Mouse (Mus musculus) heart, embryonic 11.5 days (tissue): ENCODE measurements around the gene Iqcf5. TPM values are rescaled to one million over a fixed set of nuclear protein-coding genes. Genes with fewer than 3 reads are reported as not detected.

ENCODE experiments used
- ATAC-seq: fragments of 200-750 bp; cut with Nextera tagmentation; replicated peaks from 2 replicates; pipeline ENCODE4 v1.8.0; 2017; ENCODE audit warnings: moderate library complexity; ENCODE audit not compliant: insufficient number of reproducible peaks, low FRiP score, low TSS enrichment
- H3K27ac ChIP-seq: fragments of 300-500 bp; sonication (generic); 2 replicates; pipeline ENCODE4 v1.5.1; 2014; ENCODE audit warnings: mild to moderate bottlenecking, low read depth, low read length
- H3K27me3 ChIP-seq: fragments of 300-500 bp; sonication (generic); 2 replicates; pipeline ENCODE4 v1.6.1; 2014; ENCODE audit warnings: mild to moderate bottlenecking, low read length, mixed read lengths; ENCODE audit not compliant: control insufficient read depth, insufficient read depth
- H3K36me3 ChIP-seq: fragments of 300-500 bp; sonication (generic); 2 replicates; pipeline ENCODE4 v1.6.1; 2014; ENCODE audit warnings: mild to moderate bottlenecking, low read length, moderate library complexity, mixed read lengths; ENCODE audit not compliant: control insufficient read depth, insufficient read depth
- H3K4me1 ChIP-seq: fragments of 300-500 bp; sonication (generic); 2 replicates; pipeline ENCODE4 v1.6.1; 2014; ENCODE audit warnings: low read length; ENCODE audit not compliant: control insufficient read depth, insufficient read depth
- H3K4me2 ChIP-seq: fragments of 300-500 bp; sonication (generic); 2 replicates; pipeline ENCODE4 v1.6.1; 2014; ENCODE audit warnings: mild to moderate bottlenecking, moderate library complexity
- H3K4me3 ChIP-seq: fragments of 300-500 bp; sonication (generic); 2 replicates; pipeline ENCODE4 v1.5.1; 2014; ENCODE audit warnings: low read depth, low read length
- H3K9ac ChIP-seq: fragments of 300-500 bp; sonication (generic); 2 replicates; pipeline ENCODE4 v1.6.1; 2014; ENCODE audit warnings: mild to moderate bottlenecking, low read depth, low read length, moderate library complexity
- H3K9me3 ChIP-seq: fragments of 300-500 bp; sonication (generic); replicated peaks from 2 replicates; pipeline ENCODE4 v1.6.1; 2016; ENCODE audit warnings: low read length; ENCODE audit not compliant: control insufficient read depth
- WGBS: fragments of 180-500 bp; shearing (Covaris S2); extraction: QIAGEN DNeasy Blood & Tissue Kit; methylation state at CpG from one replicate; pipeline ENCODE4 v1.1.7; 2014; ENCODE audit not compliant: insufficient replicate concordance; 5-methylcytosine and 5-hydroxymethylcytosine counted together
- polyA plus RNA-seq: library from polyadenylated mRNA; unstranded; fragments of >200 nt; fragmentation: Nextera tagmentation; extraction: Ambion mirVana; gene quantifications from 2 replicates; pipeline ENCODE4 v1.2.1, GENCODE M21; 2014

Iqcf5 gene
- polyA plus RNA-seq, 1 experiment from 2014 or later: not detected

DNA sequence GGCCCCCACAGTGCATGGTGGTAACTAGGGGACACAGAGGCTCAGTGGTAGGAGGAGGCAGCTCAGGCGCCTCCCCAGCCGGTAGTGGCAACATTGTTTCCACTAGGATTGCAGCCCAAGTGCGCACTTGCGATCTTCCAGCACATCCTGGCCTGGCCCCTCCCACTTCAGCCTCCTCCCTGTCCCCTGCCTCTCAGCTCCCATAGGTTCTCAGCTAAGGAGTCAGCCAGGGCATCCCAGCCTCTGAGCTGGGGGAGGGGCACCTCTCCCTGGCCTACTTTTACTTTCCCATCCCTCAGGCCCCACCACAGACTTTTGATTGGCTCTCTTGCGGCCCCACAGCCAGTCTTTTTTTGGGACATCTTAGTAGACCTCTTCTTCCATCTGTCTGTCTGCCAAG lies 42.5 kb upstream of the Iqcf5 start:
- H3K27ac ChIP-seq: no peak overlapping the region
- peak; percentile 11; the same call in 1 of the 2 replicates for ATAC-seq

DNA sequence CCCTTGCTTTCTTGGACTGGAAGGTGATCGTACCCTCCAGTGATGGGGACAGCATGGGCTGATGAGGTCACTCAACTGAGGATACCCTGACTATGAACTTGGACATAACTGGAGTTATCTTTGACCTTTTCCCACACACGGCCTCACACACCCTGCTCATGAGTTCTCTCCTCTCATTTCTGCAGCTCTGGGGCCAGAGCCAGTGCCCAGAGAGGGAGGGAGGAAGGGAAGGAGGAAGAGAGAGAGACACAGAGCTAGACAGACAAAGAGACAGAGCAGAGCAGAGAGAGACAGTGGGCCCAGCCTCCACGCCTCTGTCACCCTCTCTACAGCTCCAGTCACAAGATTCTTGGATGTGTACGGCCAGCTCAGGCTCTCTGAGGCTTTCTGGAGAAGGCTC lies 42.1 kb upstream of the Iqcf5 start:
- no peak overlapping the region for H3K4me3 ChIP-seq
- H3K27ac ChIP-seq: no peak overlapping the region
- peaks cover 30% of the 10 kb centered on the region for H3K4me1 ChIP-seq
- H3K36me3 ChIP-seq: no peaks in the 10 kb centered on the region
- H3K9me3 ChIP-seq: no peaks in the 10 kb centered on the region
- ATAC-seq: no peak
- no peak overlapping the region for H3K4me2 ChIP-seq
- no peak overlapping the region for H3K9ac ChIP-seq
- WGBS: 49% methylated on average over 4 of the region's 4 CpGs
- H3K27me3 ChIP-seq: no peaks in the 10 kb centered on the region

More for the DNA sequence above, 42.5 kb upstream of the Iqcf5 start:
- peaks cover 30% of the 10 kb centered on the region for H3K4me1 ChIP-seq
- H3K4me3 ChIP-seq: 0 out of 2 replicates have a peak overlapping the region, but pooled peaks have one; percentile 15
- peak overlapping the region; percentile 52 for H3K4me2 ChIP-seq
- no peaks in the 10 kb centered on the region for H3K36me3 ChIP-seq
- WGBS: 10% methylated on average over 5 of the region's 5 CpGs
- no peaks in the 10 kb centered on the region for H3K9me3 ChIP-seq
- H3K27me3 ChIP-seq: no peaks in the 10 kb centered on the region; the same call in 1 of the 2 replicates
- H3K9ac ChIP-seq: no peak overlapping the region

- no peak overlapping the region for H3K4me2 ChIP-seq
- no peak overlapping the region for H3K9ac ChIP-seq
- 85% methylated on average over 16 of the region's 16 CpGs for WGBS
- H3K27ac ChIP-seq: no peak overlapping the region
- H3K27me3 ChIP-seq: no peaks in the 10 kb centered on the region
- peaks cover 33% of the 10 kb centered on the region for H3K4me1 ChIP-seq
- H3K9me3 ChIP-seq: no peaks in the 10 kb centered on the region
- H3K36me3 ChIP-seq: no peaks in the 10 kb centered on the region
- no peak overlapping the region for H3K4me3 ChIP-seq
- no peak for ATAC-seq
Measured at GRCm38 (mm10) chr9:106473081-106473752, 41.2 kb upstream of the Iqcf5 start.

GRCm38 (mm10) chr9:106473753-106474105 lies 40.6 kb upstream of the Iqcf5 start:
- Histone ChIP-seq H3K9ac (no peak overlapping the region), H3K9me3 (no peaks in the 10 kb centered on the region), H3K4me3 (no peak overlapping the region), H3K27ac (no peak overlapping the region), H3K4me2 (no peak overlapping the region), H3K27me3 (no peaks in the 10 kb centered on the region), H3K36me3 (no peaks in the 10 kb centered on the region), H3K4me1 (peaks cover 33% of the 10 kb centered on the region)
- 71% methylated on average over 5 of the region's 5 CpGs for WGBS
- no peak for ATAC-seq

DNA sequence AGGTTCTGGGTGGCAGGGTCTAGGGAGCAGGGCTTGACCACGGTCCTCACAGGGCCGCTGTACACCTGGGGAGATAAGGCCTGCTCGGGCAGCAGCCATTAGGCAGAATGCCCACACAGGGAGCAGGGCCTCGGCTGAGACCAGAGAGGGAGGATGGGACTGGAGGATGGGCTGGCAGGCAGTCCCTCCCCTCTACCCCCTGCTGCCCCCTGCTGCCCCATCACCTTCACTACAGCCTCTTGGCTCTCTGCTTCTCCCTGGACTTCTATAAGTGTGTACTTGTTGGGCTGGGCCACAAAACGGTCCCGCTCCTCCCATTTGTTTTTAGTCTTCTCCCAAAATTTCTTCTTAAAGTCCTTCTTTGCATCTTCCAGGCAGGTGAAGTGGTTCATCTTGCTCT lies 39.9 kb upstream of the Iqcf5 start:
- H3K27ac ChIP-seq: no peak overlapping the region
- no peak overlapping the region for H3K4me3 ChIP-seq
- H3K9me3 ChIP-seq: no peaks in the 10 kb centered on the region
- H3K4me2 ChIP-seq: peak overlapping the region; percentile 18; the same call in 1 of the 2 replicates
- H3K9ac ChIP-seq: no peak overlapping the region
- ATAC-seq: no peak
- peaks cover 33% of the 10 kb centered on the region for H3K4me1 ChIP-seq
- H3K27me3 ChIP-seq: no peaks in the 10 kb centered on the region
- WGBS: 4% methylated on average over 6 of the region's 6 CpGs
- no peaks in the 10 kb centered on the region for H3K36me3 ChIP-seq

- no peaks in the 10 kb centered on the region for H3K27me3 ChIP-seq
- no peak overlapping the region for H3K4me3 ChIP-seq
- no peaks in the 10 kb centered on the region for H3K9me3 ChIP-seq
- no peak for ATAC-seq
- 61% methylated on average over 7 of the region's 7 CpGs for WGBS
- no peak overlapping the region for H3K4me2 ChIP-seq
- peaks cover 33% of the 10 kb centered on the region for H3K4me1 ChIP-seq
- H3K9ac ChIP-seq: no peak overlapping the region
- H3K27ac ChIP-seq: no peak overlapping the region
- no peaks in the 10 kb centered on the region for H3K36me3 ChIP-seq
Measured at GRCm38 (mm10) chr9:106475046-106475445, 39.3 kb upstream of the Iqcf5 start.

DNA sequence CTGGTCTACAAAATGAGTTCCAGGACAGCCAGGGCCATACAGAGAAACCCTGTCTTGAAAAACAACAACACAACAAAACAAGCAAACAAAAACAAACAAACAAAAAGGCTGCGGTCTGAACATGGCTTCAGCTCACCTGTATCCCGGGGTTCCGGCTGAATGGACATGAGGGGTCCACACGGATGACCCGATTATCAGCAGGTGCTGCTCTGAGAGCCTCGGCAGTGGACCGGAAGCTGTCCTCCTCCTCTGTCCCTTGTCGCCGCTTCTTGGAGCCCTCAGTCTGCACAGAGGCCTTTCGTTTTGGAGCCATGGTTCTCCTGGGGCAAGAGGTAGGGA lies 38.7 kb upstream of the Iqcf5 start, which contains the start of gene Rrp9:
TSS of gene Rrp9 (plus strand) at position 301 of the 339 bp plus-strand sequence.
- H3K4me2 ChIP-seq: peak within 1 kb of the TSS; percentile 48
- H3K36me3 ChIP-seq: no peaks in the 10 kb centered on the region
- no peaks in the 10 kb centered on the region for H3K27me3 ChIP-seq
- no peak for ATAC-seq
- peak within 1 kb of the TSS; percentile 57; the same call in 1 of the 2 replicates for H3K4me3 ChIP-seq
- no peak within 1 kb of the TSS for H3K27ac ChIP-seq
- H3K9ac ChIP-seq: peak within 1 kb of the TSS; percentile 58
- WGBS: 82% methylated on average over 10 of the region's 10 CpGs
- H3K9me3 ChIP-seq: no peaks in the 10 kb centered on the region
- peaks cover 33% of the 10 kb centered on the region for H3K4me1 ChIP-seq

GRCm38 (mm10) chr9:106476002-106476923 lies 38.1 kb upstream of the Iqcf5 start:
- Histone ChIP-seq H3K36me3 (no peaks in the 10 kb centered on the region), H3K9ac (peak overlapping the region; percentile 58), H3K4me3 (peak overlapping the region; percentile 57; the same call in 1 of the 2 replicates), H3K27ac (no peak overlapping the region), H3K4me1 (peaks cover 33% of the 10 kb centered on the region), H3K27me3 (no peaks in the 10 kb centered on the region), H3K9me3 (no peaks in the 10 kb centered on the region), H3K4me2 (peak overlapping the region; percentile 48)
- ATAC-seq: peak; percentile 14; the same call in 1 of the 2 replicates
- WGBS: 31% methylated on average over 16 of the region's 16 CpGs
